Mouse (Mus musculus): ENCODE results near the gene Rangrf. TPM values are rescaled to one million over a fixed set of nuclear protein-coding genes. Genes with fewer than 3 reads are reported as not detected.

Gene Rangrf
- polyA plus RNA-seq (2012; rRNA removed) = 26.9 and 31.1 TPM in 2 replicates

DNA sequence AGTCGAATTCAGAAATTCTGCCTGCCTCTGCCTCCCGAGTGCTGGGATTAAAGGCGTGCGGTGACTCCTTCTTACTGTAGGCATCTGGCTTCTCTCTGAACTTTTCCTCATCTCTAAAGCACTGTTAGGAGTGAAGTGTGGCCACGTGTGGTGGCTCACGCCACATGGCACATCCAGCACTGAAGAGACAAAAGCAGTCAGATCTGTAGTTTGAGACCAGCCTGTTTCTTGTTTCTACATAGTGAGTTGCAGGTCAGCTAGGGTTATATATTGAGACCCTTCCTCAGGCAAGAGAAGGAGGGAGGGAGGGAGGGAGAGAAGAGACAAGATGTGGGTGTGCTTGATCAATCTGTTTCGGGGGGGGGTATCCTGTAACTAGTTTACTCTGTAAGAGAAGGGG lies at the start of gene Rangrf:
Gene Rangrf, minus strand, starts transcription at position 101 of the 400 bp plus-strand sequence.

DNA sequence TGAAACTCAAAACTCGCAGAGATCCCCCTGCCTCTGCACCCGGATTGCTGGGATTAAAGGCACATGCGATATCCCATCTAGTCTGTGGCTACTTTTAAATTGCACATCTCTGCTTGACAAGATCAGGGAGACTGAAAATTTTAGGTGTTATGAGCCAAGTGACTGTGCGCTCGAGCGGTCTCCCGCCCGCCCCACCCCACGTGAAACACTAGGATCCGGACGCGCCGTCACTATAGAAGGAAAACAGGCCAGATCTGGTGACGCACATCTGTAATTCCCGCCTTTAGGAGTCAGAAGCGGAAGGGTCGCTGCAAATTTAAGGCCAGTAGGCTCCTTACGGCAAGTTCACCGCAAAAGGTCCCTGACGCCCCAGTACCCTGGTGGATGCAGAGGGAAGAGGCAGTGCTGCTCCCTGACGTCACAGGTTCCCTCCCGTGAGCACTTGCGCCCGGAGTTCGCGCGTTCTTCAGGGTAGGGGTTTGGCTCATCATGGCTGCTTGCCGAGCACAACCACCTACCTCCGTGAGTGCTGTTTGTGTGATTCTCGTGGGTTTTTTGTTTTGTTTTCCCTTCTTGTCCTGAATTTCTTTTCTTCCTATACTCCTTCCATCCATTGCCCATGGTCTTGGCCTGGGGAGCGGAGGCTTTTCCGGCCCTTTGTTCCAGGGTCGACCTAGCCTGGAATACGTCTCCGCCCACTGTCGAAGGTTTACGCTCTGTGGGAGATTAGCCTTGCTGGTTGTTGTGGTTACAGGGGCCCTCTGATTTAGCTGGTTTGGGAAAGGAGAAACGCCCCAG lies 40.9 kb upstream of the Rangrf start, which contains the start of gene Ctc1:
Gene Ctc1, plus strand, starts transcription at position 268 of the 798 bp plus-strand sequence.

DNA sequence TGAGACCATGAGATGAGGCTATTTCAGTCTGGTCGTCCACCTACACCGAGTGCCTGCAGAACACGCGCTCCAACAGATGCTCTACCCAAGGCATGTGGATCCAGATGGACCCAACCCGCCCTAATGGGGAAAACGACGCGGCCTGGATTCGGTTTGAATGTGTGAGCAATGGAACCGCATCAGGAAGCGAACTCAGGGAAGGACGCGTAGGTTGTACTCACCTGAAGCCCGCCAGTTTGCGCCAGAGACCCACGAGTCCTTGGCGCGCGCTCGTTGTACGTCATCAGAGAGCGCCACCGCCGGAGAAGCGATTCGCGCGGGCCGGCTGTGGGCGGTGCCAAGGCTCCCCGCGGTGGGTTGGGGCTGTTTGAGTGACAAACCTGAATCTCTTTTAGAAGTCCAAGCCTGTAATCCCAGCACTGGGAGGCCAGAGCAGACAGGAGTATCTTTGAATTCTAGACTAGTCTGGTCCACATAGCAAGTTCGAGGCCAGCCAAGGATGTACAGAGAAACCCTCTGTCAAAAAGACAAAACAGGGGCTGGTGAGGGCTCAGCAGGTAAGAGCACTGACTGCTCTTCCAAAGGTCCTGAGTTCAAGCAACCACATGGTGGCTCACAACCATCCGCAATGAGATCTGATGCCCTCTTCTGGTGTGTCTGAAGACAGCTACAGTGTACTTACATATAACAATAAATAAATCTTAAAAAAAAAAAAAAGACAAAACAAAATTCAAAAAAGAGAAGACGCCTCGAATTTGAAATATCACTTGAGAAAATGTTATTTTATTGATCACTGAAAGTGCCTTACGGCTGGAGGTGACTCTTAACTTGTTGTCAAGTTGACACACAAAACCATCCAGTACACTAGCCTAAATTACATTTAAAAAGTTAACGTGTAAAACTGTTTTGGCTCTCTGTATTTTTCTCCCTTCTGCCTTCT lies 33.5 kb upstream of the Rangrf start, which contains the start of gene Pfas:
Gene Pfas, minus strand, starts transcription at position 279 of the 940 bp plus-strand sequence.

GRCm38 (mm10) chr11:68967337-68968282 lies 7.4 kb downstream of the Rangrf start, which contains the start of gene Slc25a35:
Slc25a35 (plus strand) TSS chr11:68968131.

DNA sequence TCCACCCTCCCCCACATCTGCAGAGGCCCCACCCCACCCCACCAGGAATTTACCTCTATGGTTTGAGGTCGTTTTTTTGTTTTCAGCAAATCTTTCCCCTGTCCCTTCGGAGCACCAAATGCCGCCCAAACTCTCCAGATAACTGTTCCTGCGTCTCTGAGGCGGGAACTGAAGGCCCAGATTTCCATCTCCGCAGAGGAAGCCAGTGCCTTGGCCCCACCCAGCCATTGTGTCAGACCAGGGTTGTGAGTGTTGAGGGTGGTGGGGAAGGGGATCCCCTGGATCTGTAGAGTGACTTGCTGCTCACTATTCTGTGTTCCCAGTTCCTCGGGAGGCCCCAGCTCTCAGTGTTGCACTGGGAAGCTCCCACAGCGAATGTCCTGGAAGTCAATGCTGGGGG lies 17.7 kb downstream of the Rangrf start, which contains the start of gene Arhgef15:
Gene Arhgef15, minus strand, starts transcription at position 173 of the 400 bp plus-strand sequence.

GRCm38 (mm10) chr11:68926981-68927380 lies 48.0 kb downstream of the Rangrf start, which contains the start of gene Odf4:
Odf4 (minus strand) TSS chr11:68927081.

Other genes starting within 250 kb of the Rangrf start
- 82.7 and 83.6 TPM in 2 replicates for gene Ndel1, start 103.3 kb downstream of the Rangrf start, polyA plus RNA-seq (2012; rRNA removed)
- 0.05 and 0.34 TPM in 2 replicates for gene Rnf222, start 86.6 kb downstream of the Rangrf start, polyA plus RNA-seq (2012; rRNA removed)
- gene Rpl26, start 73.6 kb downstream of the Rangrf start, polyA plus RNA-seq (2012; rRNA removed) = 2,315 and 2,419 TPM in 2 replicates
- gene Odf4, start 48.1 kb downstream of the Rangrf start, polyA plus RNA-seq (2012; rRNA removed) = 3.6 and 4.3 TPM in 2 replicates
- gene Arhgef15, start 17.7 kb downstream of the Rangrf start, polyA plus RNA-seq (2012; rRNA removed) = 32.4 and 33.6 TPM in 2 replicates
- gene Slc25a35, start 7.1 kb downstream of the Rangrf start, polyA plus RNA-seq (2012; rRNA removed) = 2.6 and 2.7 TPM in 2 replicates
- 21.3 and 22.2 TPM in 2 replicates for gene Pfas, start 33.3 kb upstream of the Rangrf start, polyA plus RNA-seq (2012; rRNA removed)
- 102 and 109 TPM in 2 replicates for gene Ctc1, start 40.7 kb upstream of the Rangrf start, polyA plus RNA-seq (2012; rRNA removed)
- 16.9 and 19.1 TPM in 2 replicates for gene Aurkb, start 70.5 kb upstream of the Rangrf start, polyA plus RNA-seq (2012; rRNA removed)
- gene Borcs6, start 84.5 kb upstream of the Rangrf start, polyA plus RNA-seq (2012; rRNA removed) = 25.1 and 25.6 TPM in 2 replicates
- gene Tmem107, start 95.6 kb upstream of the Rangrf start, polyA plus RNA-seq (2012; rRNA removed) = 32.3 and 33.9 TPM in 2 replicates
- gene Vamp2, start 113.3 kb upstream of the Rangrf start, polyA plus RNA-seq (2012; rRNA removed) = 324 and 361 TPM in 2 replicates
- gene Per1, start 120.0 kb upstream of the Rangrf start, polyA plus RNA-seq (2012; rRNA removed) = 11.5 and 13.7 TPM in 2 replicates
- 1.6 and 1.7 TPM in 2 replicates for gene Hes7, start 145.2 kb upstream of the Rangrf start, polyA plus RNA-seq (2012; rRNA removed)
- gene 9130213A22Rik, start 147.4 kb upstream of the Rangrf start, polyA plus RNA-seq (2012; rRNA removed) = 1.2 TPM in 2 replicates
- 16.7 and 18.3 TPM in 2 replicates for gene Aloxe3, start 150.7 kb upstream of the Rangrf start, polyA plus RNA-seq (2012; rRNA removed)
- gene Alox12b, start 181.8 kb upstream of the Rangrf start, polyA plus RNA-seq (2012; rRNA removed) = 0.49 and 1.0 TPM in 2 replicates
- gene Alox8, start 222.7 kb upstream of the Rangrf start, polyA plus RNA-seq (2012; rRNA removed) = 0.36 and 0.44 TPM in 2 replicates

Measured in central nervous system, embryonic 18 days (tissue).